Mouse (Mus musculus) forebrain, postnatal 0 days (tissue): ENCODE results near the gene Skida1. TPM values are rescaled to one million over a fixed set of nuclear protein-coding genes. Genes with fewer than 3 reads are reported as not detected.

Experiments
- ATAC-seq: fragments of 200-750 bp; cut with Nextera tagmentation; 2 replicates; pipeline ENCODE4 v1.8.0; 2017; ENCODE audit warnings: mild to moderate bottlenecking, moderate library complexity
- DNase-seq: peaks from one replicate; pipeline ENCODE4 v3.0.0-alpha.2; 2015
- H3K27ac ChIP-seq: fragments of 300-500 bp; sonication (generic); 2 replicates; pipeline ENCODE4 v1.5.1; 2014; ENCODE audit warnings: low read depth, mild to moderate bottlenecking, antibody characterized with exemption, low read length, moderate library complexity, mixed read lengths
- H3K27me3 ChIP-seq: fragments of 300-500 bp; sonication (generic); 2 replicates; pipeline ENCODE4 v1.6.1; 2014; ENCODE audit warnings: mild to moderate bottlenecking, low read length, mixed read lengths; ENCODE audit not compliant: insufficient read depth
- H3K36me3 ChIP-seq: fragments of 300-500 bp; sonication (generic); 2 replicates; pipeline ENCODE4 v1.6.1; 2014; ENCODE audit warnings: mild to moderate bottlenecking, moderate library complexity; ENCODE audit not compliant: insufficient read depth
- H3K4me1 ChIP-seq: fragments of 300-500 bp; sonication (generic); 2 replicates; pipeline ENCODE4 v1.6.1; 2014; ENCODE audit warnings: antibody characterized with exemption; ENCODE audit not compliant: insufficient read depth
- H3K4me2 ChIP-seq: fragments of 300-500 bp; sonication (generic); 2 replicates; pipeline ENCODE4 v1.6.1; 2014; ENCODE audit warnings: low read depth, mild to moderate bottlenecking, moderate library complexity
- H3K4me3 ChIP-seq: fragments of 300-500 bp; sonication (generic); 2 replicates; pipeline ENCODE4 v1.5.1; 2014; ENCODE audit warnings: low read depth, low read length, mixed read lengths
- H3K9ac ChIP-seq: fragments of 300-500 bp; sonication (generic); 2 replicates; pipeline ENCODE4 v1.6.1; 2014; ENCODE audit warnings: mild to moderate bottlenecking
- H3K9me3 ChIP-seq: fragments of 300-500 bp; sonication (generic); 2 replicates; pipeline ENCODE4 v1.6.1; 2016; ENCODE audit warnings: low read length
- CTCF ChIP-seq: sonication (generic); IDR thresholded peaks from 2 replicates; pipeline ENCODE4 v1.5.1; 2016; ENCODE audit warnings: antibody characterized with exemption, control low read depth, low read depth
- WGBS: fragments of 180-500 bp; shearing (Covaris S2); extraction: QIAGEN DNeasy Blood & Tissue Kit; methylation state at CpG from one replicate; pipeline ENCODE4 v1.1.7; 2014; 5-methylcytosine and 5-hydroxymethylcytosine counted together
- polyA plus RNA-seq: library from polyadenylated mRNA; unstranded; fragments of >200 nt; fragmentation: Nextera tagmentation; extraction: Ambion mirVana; gene quantifications from 2 replicates; pipeline ENCODE4 v1.2.1, GENCODE M21; 2015
- total RNA-seq: library from RNA; depleted of rRNA; stranded (reverse); fragments of >200 nt; gene quantifications from 2 replicates; pipeline ENCODE4 v1.2.3, GENCODE M21; 2014

The Skida1 gene
- total and polyA plus RNA-seq, 2 experiments from 2014 or later = 4.3 to 12.6 TPM

DNA sequence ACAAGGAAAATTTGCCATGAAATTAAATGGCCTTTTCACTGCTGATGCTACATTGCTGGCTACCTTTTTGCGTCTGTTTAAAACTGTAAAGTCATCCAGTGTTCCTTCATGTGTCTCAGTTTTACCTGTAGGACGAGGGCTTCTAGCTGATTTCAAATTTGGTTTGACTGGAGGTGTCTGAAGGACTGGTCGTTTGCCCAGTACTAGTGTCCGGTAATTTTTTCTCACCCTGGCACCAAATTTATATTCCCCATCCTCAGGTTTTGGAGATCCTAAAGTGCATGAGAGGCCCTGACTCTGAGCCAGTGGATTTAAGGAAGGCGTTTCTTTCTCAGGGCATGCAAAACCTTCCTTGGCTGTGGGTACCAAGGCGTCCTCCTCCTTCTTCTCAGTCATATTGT, 3.1 kb downstream of the Skida1 start:
- Histone ChIP-seq H3K27ac (peak overlapping the region; percentile 96; the same call in 1 of the 2 replicates), H3K4me3 (peak overlapping the region; percentile 77), H3K36me3 (no peaks in the 10 kb centered on the region), H3K27me3 (no peaks in the 10 kb centered on the region), H3K4me1 (peaks cover 21% of the 10 kb centered on the region), H3K9me3 (no peaks in the 10 kb centered on the region), H3K9ac (peak overlapping the region; percentile 97), H3K4me2 (peak overlapping the region; percentile 83)
- no peak for TF ChIP-seq CTCF
- DNase-seq (peak; percentile 65), ATAC-seq (no peak)
- WGBS = 9% methylated on average over 6 of the region's 6 CpGs

DNA sequence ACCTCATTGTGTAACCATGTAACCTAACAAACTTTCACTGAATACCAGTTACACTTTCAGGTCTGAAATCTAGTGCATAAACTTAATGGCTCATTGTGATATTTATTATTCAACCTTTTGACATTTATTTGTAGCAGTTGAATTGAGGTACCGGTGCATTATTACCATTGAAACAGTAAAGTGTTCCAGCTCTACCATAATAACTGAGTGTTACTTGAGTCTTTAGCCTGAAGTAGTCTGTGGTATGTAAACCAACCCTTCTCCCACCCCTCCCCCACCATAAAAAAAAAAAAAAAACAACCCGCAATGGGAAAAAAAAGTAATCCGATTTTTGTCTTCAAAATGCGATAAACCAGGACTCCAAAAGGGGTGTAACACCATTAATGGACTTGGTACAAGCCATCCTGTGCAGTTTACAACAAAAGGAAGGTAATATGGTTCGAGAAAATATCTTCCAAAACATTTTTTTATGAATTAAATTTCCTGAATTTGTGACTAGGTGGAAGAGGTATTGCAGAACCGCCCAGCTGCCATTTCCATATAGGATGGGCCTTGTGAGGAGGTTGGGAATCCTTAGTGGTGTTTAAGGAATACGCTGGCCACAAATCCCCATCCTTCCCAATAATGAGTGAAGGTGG, 3.6 kb downstream of the Skida1 start:
- Histone ChIP-seq H3K27ac (no peak overlapping the region), H3K4me2 (peak overlapping the region; percentile 83), H3K4me1 (peaks cover 26% of the 10 kb centered on the region), H3K9ac (peak overlapping the region; percentile 97), H3K27me3 (no peaks in the 10 kb centered on the region), H3K9me3 (no peaks in the 10 kb centered on the region), H3K4me3 (peak overlapping the region; percentile 77), H3K36me3 (no peaks in the 10 kb centered on the region)
- ATAC-seq = no peak
- no peak for TF ChIP-seq CTCF
- WGBS = 4% methylated on average over 7 of the region's 7 CpGs
- no peak for DNase-seq

DNA sequence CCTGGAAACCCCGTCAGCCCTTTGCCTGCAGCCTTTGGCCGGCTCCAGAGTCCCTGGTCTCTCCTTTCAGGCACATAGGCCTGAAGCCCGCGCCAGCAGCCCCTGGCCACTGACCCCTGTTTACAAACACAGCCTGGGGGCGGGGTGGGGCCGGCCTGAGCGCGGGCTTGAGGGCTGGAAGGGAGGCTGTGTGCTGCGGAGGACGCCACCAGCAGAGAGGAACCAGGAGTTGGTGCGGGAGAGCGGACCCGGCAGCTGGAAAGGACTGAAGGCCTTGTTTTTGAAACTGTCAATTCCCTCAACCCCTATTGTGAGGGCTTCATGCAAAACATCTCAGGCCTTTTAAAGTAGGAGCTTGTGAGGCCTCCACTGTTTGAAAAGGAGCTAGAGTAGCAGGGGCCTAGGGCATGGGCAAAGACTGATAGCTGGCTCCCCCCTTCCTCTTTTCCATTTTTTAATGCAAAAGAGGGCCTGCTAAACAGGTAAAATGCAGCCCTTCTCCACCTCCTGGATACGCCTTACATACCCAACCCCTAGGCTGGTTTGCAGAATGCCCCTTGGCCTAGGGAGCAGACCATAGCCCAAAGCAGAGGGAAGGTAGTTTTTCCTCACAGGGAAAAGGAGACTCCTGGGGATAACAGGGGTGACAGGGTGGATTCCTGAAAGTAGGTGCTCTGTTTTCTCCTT, 7.5 kb downstream of the Skida1 start:
- 9% methylated on average over 14 of the region's 14 CpGs for WGBS
- no peaks in the 10 kb centered on the region for H3K9me3 ChIP-seq
- peak overlapping the region; percentile 58 for H3K9ac ChIP-seq
- H3K27me3 ChIP-seq = no peaks in the 10 kb centered on the region
- H3K36me3 ChIP-seq = no peaks in the 10 kb centered on the region
- peaks cover 26% of the 10 kb centered on the region for H3K4me1 ChIP-seq
- peak; percentile 67 for DNase-seq
- peak overlapping the region; percentile 70 for H3K4me2 ChIP-seq
- peak; percentile 75 for ATAC-seq
- no peak for TF ChIP-seq CTCF
- peak overlapping the region; percentile 10; the same call in 1 of the 2 replicates for H3K4me3 ChIP-seq
- H3K27ac ChIP-seq = peak overlapping the region; percentile 72

DNA sequence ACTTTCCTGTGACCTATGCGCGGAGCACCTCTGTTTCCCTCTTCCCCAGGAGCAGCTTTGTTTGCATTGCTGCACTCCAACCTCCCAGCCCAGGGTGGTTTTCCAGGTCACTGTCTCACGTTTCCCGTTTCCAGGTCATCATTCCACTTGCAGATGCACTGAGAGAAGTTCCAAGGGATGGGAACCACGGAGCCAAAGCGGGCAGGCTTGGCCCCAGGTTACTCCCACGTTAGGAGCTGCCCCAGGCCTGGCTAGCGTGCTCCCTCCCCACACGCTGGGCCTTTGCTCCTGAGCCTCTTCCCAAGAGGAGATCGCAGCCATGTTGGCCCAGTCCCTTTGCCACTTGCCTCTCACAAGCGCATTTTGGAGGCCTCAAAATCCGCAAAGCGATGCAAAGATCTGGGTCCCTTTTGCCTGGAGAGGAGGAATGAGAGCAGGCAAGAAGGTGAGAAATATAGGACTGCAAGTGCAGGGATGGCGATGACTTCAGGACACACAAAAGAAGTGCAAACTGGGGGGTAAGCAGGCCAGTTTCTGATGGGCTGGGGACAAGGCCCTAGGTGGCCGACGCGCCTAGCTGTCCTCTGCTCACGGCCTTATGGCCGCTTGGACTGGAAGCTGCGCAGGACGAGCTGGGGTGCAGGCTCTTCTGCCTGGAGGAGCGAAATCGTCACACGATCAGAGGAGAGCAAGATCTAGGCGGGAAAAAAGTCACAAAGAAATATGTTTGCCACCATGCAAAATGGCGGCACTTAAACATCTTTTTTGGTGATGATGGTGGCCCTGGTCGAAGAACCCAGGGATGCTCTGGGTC, 8.3 kb downstream of the Skida1 start:
- peak overlapping the region; percentile 10; the same call in 1 of the 2 replicates for H3K4me3 ChIP-seq
- 16% methylated on average over 27 of the region's 27 CpGs for WGBS
- DNase-seq (peak; percentile 78), ATAC-seq (peak; percentile 36)
- peak overlapping the region; percentile 70 for H3K4me2 ChIP-seq
- peak overlapping the region; percentile 58 for H3K9ac ChIP-seq
- no peaks in the 10 kb centered on the region for H3K36me3 ChIP-seq
- H3K27me3 ChIP-seq = no peaks in the 10 kb centered on the region
- no peaks in the 10 kb centered on the region for H3K9me3 ChIP-seq
- TF ChIP-seq CTCF = no peak
- H3K27ac ChIP-seq = peak overlapping the region; percentile 72
- peaks cover 26% of the 10 kb centered on the region for H3K4me1 ChIP-seq

DNA sequence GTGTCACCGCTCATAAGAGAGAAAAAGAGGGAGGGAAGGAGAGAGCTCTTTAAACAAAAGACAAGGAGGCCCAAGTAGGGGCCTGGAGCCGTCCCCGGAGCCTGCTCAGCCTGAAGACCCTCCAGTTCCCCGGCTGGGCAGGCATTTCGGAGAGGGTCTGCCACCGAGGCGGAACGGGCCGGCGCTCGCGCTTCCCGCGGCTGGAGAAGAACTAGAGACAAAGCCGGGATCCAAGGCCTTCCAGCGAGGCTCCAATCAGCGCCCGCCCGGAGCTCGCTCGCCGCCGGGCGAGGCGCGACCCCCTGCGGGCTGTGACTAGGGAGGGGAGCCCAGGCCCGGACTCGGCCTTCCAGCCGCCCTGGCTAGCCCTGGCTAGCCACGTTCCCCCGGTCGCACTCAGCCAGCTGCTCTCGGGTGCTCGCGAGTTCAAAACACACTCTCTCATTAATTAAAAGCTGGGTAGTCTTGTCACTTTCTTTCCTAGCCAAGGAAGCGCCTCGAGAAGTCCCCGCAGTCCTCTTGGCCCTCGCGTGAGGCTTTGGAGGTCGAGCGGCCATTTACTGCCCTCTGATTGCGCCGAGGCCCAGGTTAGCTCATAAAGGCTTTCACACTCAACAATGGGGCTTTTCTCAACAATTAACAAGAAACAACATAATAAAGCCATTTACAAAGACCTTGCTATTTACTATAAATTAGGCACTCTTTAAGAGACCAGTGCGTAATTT, 9.1 kb downstream of the Skida1 start:
- no peak for TF ChIP-seq CTCF
- Histone ChIP-seq H3K27me3 (no peaks in the 10 kb centered on the region), H3K36me3 (no peaks in the 10 kb centered on the region), H3K27ac (peak overlapping the region; percentile 48), H3K9ac (peak overlapping the region; percentile 58), H3K4me1 (peaks cover 26% of the 10 kb centered on the region), H3K4me2 (peak overlapping the region; percentile 70), H3K4me3 (peak overlapping the region; percentile 26), H3K9me3 (no peaks in the 10 kb centered on the region)
- ATAC-seq = peak; percentile 57
- 9% methylated on average over 44 of the region's 46 CpGs for WGBS
- DNase-seq = peak; percentile 77

DNA sequence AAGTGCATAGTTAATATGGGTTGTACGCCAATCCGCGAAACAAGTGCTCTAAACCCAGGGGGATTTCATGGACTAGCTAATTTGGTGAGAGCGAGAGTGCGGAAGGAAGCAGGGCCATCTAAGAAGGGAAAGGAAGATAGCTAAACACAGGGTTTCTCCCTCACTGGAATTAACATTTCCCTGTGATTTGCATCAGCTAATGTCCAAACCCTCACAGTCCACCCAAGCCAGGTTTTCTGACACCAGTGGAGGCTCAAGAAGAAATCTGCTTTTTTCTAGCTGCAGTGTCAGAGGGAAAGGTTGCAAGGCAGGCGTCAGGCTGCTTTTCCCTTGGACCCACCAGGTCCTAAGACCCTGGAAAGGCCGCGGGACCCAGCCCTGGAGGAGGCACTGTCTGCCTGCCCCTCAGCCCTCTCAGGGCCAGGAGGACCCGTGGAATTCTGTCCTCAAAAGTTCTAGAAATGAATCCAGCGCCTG, 9.9 kb downstream of the Skida1 start:
- H3K4me1 ChIP-seq = peaks cover 26% of the 10 kb centered on the region

More for the DNA sequence above, 9.9 kb downstream of the Skida1 start:
- H3K4me2 ChIP-seq = peak overlapping the region; percentile 70
- no peaks in the 10 kb centered on the region for H3K27me3 ChIP-seq
- no peaks in the 10 kb centered on the region for H3K9me3 ChIP-seq
- ATAC-seq (no peak), DNase-seq (peak; percentile 58)
- peak overlapping the region; percentile 58; the same call in 1 of the 2 replicates for H3K9ac ChIP-seq
- WGBS = 50% methylated on average over 10 of the region's 10 CpGs
- no peaks in the 10 kb centered on the region for H3K36me3 ChIP-seq
- no peak overlapping the region for H3K4me3 ChIP-seq
- 0 out of 2 replicates have a peak overlapping the region, but pooled peaks have one; percentile 48 for H3K27ac ChIP-seq
- TF ChIP-seq CTCF = no peak
